Mouse (Mus musculus) adrenal gland, postnatal 14 days (tissue): ENCODE results near the gene Prdx1. TPM values are rescaled to one million over a fixed set of nuclear protein-coding genes. Genes with fewer than 3 reads are reported as not detected.
"Not testable (repeated sequence)": the region's sequence is repeated elsewhere in the genome, so short reads cannot be mapped to it uniquely, and the experiment has no call there.

Source experiments
- DNase-seq: peaks from one replicate; pipeline ENCODE4 v3.0.0; 2021; ENCODE audit warnings: mixed read lengths
- total RNA-seq: library from RNA; stranded (reverse); gene quantifications from 2 replicates; pipeline ENCODE4 v1.2.3, GENCODE M21; 2021

Prdx1 gene
- total RNA-seq, 1 experiment from 2014 or later, result 672 TPM

GRCm38 (mm10) chr4:116677808-116678207 is 7.5 kb upstream of the Prdx1 start:
- DNase-seq, result no peak

GRCm38 (mm10) chr4:116679141-116679540 is 6.2 kb upstream of the Prdx1 start:
- peak; percentile 31 for DNase-seq

GRCm38 (mm10) chr4:116680521-116680920 is 4.8 kb upstream of the Prdx1 start:
- DNase-seq, result not testable (repeated sequence)

DNA sequence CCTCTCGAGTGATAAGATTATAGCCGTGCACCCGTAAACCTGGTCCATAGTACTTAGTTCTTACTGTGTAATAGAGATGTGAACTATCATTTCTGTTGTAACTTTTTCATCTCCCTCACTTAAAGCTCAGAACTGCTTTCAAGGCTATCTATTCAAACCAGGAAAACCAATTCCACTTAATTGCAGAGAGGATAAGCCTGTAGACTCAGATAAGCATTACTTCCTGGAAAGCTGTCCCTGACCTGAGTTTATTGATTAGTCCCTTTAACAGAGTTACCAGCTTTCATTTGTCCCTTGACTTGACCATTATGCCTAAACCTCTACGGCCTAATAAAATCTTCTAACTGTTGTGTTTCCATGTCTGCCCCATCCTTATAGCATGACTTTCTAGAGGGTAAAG is 1.4 kb upstream of the Prdx1 start:
- no peak for DNase-seq

- no peak for DNase-seq
These were observed 679 bp upstream of the Prdx1 start for GRCm38 (mm10) chr4:116684665-116685064.

DNA sequence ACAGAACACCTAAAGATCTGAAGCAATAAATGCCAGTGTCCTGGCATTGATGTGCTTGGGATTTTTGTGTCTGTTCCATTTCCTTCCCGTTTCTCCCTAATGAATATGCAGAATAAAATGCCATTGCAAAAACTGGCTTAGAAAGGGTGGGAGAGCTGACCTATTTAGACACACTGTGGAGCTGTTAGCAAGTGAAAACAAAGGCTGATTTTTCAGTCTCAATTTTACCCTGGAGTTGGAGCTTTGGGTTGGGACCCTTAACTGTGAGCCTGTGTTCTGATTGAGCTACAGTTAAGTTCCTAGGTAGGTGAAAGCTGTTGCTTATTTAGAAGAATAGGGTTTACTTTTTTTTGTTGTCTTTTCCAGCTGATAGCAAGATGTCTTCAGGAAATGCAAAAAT is 1.7 kb downstream of the Prdx1 start:
- no peak for DNase-seq

DNA sequence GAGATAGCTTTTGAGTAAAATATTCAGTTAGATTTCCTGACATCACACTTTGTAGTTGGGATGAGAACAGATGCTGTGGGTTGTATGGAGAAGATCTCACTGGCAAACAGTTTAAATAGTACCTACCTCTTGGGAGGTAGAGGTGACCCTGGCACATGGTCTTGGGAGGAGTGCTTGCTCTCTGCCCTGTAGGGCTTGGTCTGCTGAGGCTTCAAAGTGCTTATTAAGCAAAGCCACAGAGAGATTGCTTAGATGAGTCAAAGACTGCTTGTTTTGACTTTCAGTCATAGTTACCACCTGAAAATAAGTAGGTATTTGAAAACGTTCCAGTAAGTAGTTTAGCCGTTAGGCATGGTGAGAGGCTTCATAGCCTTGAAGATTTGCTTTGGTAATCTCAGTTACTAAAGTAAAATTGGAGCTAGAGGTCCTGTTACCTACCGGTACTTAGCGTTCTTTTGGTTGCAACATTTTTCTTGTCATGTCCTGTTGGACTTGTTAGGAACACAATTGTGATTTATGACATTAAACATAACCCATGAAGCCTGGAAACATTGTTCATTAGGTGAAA is 4.0 kb downstream of the Prdx1 start:
- no peak for DNase-seq

DNA sequence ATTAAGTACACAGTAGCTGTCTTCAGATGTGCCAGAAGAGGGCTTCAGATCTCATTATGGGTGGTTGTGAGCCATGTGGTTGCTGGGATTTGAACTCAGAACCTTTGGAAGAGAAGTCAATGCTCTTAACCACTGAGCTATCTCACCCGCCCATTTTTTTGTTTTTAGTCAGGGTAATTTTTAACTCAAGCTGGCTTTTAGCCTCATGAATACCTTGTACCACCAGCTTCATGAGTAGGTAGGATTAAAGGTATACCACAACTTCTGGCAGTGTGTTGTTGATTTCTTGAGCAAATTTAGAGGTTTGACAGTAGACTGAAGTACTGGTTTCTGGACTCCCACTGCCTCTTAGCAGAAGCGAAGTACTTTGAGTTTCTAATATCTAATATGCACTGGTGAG is 6.8 kb downstream of the Prdx1 start:
- no peak for DNase-seq

DNA sequence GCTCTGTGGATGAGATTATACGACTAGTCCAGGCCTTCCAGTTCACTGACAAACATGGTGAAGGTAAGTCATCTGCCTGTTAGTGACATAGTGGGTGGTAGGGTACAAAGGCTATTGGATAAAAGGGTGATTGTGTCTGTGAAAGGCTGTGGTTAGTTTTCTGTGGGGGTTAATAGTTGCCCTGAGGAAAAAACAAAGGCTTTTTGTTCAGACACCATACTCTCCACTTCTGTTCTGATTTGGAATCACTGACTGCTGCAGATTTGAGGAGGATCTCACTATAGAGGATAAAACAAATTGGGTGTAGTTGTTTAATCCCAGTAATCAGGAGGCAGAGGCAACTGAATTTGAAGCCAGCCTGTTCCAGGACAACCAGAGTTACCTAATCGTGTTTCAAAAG is 8.4 kb downstream of the Prdx1 start:
- no peak for DNase-seq

- peak; percentile 60 for DNase-seq
These were observed 13.5 kb downstream of the Prdx1 start for GRCm38 (mm10) chr4:116698693-116699342.

GRCm38 (mm10) chr4:116700964-116701363 is 15.6 kb downstream of the Prdx1 start:
- no peak for DNase-seq

DNA sequence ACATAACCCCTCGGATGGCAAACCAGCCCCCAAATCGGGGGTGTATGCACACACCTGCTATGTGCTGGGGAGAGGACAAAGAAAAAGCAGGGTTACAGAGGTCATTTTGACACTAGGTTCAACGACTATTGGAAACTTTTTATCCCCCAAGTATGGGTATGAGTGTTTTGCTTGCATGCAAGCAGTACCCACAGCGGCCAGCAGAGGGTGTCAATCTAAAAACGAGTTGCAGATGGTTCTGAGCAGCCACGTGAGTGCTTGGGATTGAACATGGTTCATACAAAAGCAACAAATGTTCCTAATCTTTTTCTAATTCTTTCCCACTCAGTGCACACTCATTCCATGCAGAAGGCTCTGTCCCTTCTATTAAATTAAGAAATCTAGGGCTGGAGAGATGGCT is 18.5 kb downstream of the Prdx1 start:
- peak; percentile 87 for DNase-seq

DNA sequence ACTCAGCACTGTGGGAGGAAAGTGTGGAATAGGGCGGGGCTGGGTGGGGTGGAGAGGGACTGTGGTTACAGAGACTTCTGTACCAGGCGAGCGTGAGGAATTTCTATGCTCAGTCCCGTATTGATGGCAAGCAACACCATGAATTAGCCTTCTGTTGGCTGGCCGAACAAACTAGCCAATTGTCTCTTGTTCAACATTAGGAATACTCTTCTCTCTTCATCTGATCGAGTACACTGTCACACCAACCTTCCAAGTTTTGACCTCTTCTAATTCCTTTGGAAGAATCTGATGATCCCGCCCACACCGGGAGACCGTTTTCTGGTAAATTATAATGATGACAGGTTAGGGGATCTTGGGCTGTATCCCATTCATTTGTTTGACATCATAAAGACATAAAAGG is 22.3 kb downstream of the Prdx1 start:
- no peak for DNase-seq

- peak; percentile 93 for DNase-seq
These were observed 22.9 kb downstream of the Prdx1 start, which contains the start of the genes Mmachc and Ccdc163 for GRCm38 (mm10) chr4:116708201-116708764. TSS of gene Mmachc (minus strand) at chr4:116708406. TSS of gene Ccdc163 (plus strand) at chr4:116708509.

GRCm38 (mm10) chr4:116708791-116709390 is 23.5 kb downstream of the Prdx1 start:
- no peak for DNase-seq

DNA sequence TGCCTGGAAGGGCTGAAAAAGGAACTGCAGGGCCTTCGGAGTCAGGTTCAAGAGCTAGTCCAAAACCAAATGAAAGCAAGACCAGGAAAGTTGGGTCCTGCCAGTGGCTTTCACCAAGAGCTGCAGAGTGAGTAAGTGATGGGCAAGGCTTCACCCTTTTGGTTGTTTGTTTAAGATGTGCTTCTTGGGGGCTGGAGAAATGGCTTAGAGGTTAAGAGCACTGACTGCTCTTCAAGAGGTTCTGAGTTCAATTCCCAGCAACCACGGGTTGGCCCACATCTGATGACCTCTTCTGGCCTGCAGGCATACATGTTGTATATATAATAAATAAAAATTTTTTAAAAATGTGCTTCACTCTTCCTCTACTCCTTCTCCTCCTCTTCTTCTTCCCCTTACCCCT is 24.8 kb downstream of the Prdx1 start:
- DNase-seq, result no peak

DNA sequence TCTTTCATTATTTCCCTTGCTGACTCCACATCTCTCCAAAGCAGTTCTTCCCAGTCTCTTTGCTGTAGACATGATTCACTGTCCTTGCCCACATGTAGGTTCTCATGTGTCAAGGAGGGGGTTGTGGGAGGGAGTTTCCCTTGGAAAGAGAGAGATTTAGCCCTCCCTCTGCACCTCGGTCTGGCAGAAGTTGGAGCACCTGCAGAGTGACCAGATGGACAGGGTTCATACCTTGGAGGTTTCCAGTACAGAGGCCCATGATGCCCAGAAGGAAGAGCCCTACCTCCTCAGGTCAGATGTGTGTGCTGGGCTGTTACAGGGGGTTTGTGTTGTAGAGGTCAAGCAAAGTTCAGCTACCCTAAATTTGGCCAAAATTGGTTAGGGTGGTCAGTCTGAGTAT is 27.2 kb downstream of the Prdx1 start:
- no peak for DNase-seq

DNA sequence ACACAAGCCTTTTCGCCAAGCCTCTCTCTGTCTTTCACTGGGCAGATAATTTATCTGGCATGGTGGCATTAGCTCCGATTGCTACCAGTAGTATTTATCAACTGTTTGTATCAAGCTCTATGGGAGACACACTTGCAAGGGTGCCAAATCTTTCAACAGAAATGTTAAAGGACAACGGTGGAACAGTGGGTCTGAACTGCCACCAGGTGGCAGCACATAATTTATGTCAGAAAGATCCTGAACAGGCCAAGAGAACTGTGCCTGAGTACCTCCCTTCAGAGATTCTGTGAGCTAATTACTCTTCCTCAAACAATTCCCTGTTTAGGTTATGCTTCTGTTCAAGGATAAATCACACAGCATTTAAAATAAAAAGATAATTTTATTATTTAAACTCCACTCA is 34.1 kb downstream of the Prdx1 start:
- peak; percentile 80 for DNase-seq

GRCm38 (mm10) chr4:116720343-116721097 is 35.2 kb downstream of the Prdx1 start, which contains the start of gene Tesk2:
TSS of gene Tesk2 (plus strand) at chr4:116720948.
- peak; percentile 95 for DNase-seq

DNA sequence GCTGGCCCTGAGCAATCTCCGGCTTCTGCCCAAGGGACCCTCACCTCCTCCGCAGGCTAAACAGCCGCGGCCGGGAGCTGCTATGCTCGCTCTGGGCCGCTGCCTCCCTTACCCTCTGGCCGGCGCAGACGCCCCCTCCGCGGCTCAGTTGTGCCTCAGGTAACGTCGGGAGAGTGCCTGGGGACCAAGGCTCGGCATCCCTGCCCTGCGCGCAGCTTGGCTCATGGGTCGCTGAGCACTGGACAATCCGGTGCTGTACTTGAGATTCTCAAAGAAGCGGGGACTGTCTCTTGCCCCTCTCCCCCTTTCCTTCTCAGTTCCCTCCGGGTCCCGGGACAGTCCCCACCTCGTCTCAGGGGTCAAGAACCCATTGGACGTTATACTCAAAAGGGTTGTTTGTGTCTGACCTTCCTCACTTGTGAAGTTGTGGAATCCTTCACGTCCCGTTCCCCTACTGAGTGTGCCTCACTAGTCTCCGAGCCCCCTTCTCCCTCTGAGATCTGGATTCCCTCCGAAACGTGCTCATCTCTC is 35.8 kb downstream of the Prdx1 start:
- no peak for DNase-seq

DNA sequence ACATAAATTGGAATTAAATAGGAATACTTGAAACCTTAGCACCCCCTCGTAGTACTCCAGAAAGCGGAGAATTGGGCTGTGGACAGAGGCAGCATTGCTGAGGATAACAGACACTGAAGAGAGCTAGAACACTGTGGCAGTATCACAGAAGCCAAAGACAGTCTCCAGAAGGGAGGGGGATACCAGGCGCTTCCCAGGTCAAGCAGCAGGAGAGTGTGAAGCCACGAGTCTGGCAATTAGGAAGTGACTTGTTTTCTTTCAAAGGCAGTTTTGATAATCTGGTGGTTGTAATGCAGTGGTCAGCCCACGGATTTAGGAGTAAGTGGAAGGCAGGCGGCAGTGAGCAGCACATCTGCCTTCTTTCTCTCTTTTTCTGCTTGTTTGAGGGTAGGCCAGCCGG is 36.9 kb downstream of the Prdx1 start:
- DNase-seq, result no peak

DNA sequence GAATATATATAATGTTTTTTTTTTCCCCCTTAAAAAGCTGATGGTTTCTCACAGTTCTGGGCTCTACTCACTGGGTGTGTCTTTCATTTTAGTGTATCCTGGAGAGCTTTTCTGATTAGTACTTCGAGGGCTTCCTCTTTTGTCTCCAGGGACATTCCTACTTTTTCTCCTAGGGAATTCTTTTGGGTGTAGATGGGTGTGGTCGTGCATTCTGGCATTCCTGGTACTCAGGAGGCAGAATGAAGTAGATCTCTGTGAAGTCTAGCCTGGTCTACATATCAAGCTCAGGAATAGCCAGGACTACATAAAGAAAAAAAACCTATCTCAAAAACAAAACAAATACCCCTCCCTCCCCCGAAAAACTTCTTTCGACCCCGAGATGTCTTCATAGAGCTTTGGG is 40.1 kb downstream of the Prdx1 start:
- DNase-seq, result no peak
